Mouse (Mus musculus) lung, adult 2 months (tissue): ENCODE measurements at regions not wholly inside any gene's neighbourhood (a gene's known extent, or its start where the extent isn't known, plus 50 kb on each side); places are given as distances from the start of the nearest gene placed in this dataset.

Experiments
- DNase-seq: peaks from one replicate; pipeline ENCODE4 v3.0.0; 2022
- H3K4me1 ChIP-seq: fragments of 200-500 bp; 2 replicates; pipeline ENCODE4 v1.6.1; 2011; ENCODE audit warnings: low read length; ENCODE audit not compliant: control insufficient read depth, insufficient read depth
- H3K4me3 ChIP-seq: fragments of 200-500 bp; replicated peaks from 2 replicates; pipeline ENCODE3; 2011; ENCODE audit warnings: low read depth, mild to moderate bottlenecking, control low read depth, low read length; ENCODE audit errors: extremely low read depth
- CTCF ChIP-seq: fragments of 200-500 bp; IDR thresholded peaks from 2 replicates; pipeline ENCODE4 v1.5.1; 2011; ENCODE audit warnings: mild to moderate bottlenecking, low read length, control low read depth; ENCODE audit not compliant: insufficient read depth
- POLR2A ChIP-seq: fragments of 200-500 bp; IDR thresholded peaks from 2 replicates; pipeline ENCODE4 v1.6.1; 2011; ENCODE audit warnings: low read depth, mild to moderate bottlenecking, control low read depth, low read length, borderline replicate concordance; ENCODE audit errors: extremely low read depth
- WGBS: fragments of 180-500 bp; shearing (Covaris S2); methylation state at CpG from one replicate; pipeline ENCODE4 v1.1.7; 2018; 5-methylcytosine and 5-hydroxymethylcytosine counted together

DNA sequence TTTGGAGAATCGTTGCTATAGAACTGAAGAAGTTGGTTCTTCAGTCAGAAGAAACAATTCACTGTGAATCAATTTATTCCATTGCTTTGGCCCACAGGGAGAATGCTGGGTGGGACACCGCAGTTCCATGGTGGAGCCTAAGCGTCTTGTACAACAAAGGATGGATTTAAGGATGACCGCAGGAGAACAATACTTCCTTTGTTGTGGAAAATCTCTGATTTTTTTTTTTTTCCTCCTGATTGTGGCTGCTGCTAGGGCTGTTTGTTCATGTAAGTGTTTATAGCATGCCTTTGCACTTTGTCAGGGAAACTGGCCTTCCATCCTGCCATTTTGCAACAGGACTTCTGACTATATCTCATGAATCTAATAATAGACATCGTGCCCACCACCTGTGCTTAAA is 188.3 kb upstream of the Prdm1 start:
- TF ChIP-seq POLR2A = no peak
- no peak for TF ChIP-seq CTCF

GRCm38 (mm10) chr10:44715902-44716301 is 187.6 kb upstream of the Prdm1 start:
- DNase-seq = no peak
- Histone ChIP-seq H3K4me1 (no peaks in the 10 kb centered on the region), H3K4me3 (no peak overlapping the region)
- TF ChIP-seq CTCF (no peak), POLR2A (no peak)

More for the DNA sequence above, 188.3 kb upstream of the Prdm1 start:
- H3K4me1 ChIP-seq = no peaks in the 10 kb centered on the region
- 86% methylated on average over 5 of the region's 5 CpGs for WGBS
- H3K4me3 ChIP-seq = no peak overlapping the region
- DNase-seq = no peak

DNA sequence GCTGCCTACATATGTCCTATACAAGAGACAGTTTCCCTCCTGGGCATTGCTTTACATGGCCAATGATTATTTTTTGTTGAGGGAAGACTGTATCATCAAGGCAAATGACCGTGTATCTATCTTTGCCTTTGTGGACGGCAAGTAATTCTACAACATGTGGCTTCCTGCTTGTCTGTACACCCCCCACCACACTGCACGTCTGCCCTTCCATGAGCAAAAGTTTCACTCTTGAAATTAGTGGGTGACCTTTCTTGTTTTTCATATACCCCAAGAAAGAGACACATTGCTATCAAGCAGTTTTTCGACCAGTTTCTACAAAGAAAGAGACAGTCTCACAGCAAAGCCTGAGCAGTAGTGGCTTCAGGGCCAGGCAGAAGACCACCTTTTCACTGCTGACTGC is 180.5 kb upstream of the Prdm1 start:
- no peak for DNase-seq
- no peak overlapping the region for H3K4me3 ChIP-seq
- 89% methylated on average over 4 of the region's 4 CpGs for WGBS
- no peaks in the 10 kb centered on the region for H3K4me1 ChIP-seq
- no peak for TF ChIP-seq POLR2A
- no peak for TF ChIP-seq CTCF

GRCm38 (mm10) chr10:44704143-44704542 is 175.8 kb upstream of the Prdm1 start:
- Histone ChIP-seq H3K4me3 (no peak overlapping the region), H3K4me1 (no peaks in the 10 kb centered on the region)
- WGBS = 82% methylated on average over 3 of the region's 3 CpGs
- TF ChIP-seq CTCF = no peak
- TF ChIP-seq POLR2A = no peak
- no peak for DNase-seq

DNA sequence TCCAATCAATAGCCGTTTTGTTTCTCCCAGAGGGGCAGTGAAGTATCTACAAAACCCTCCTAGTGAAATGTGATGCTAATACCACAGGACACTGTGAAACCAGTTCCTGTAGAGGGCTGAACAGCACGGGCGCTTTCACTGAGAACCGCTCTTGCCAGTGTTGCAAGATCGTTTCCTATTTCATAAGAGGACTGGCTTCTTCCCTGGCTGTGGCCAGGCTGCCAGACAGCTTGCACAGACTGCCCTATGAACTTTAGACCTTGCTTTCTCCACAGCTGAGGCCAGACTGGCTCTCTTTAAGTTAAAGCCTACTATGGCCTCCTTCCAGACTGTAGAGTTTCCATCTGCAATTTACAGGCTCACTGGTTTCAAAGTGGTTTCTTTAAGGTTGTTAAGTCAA is 173.8 kb upstream of the Prdm1 start:
- no peak overlapping the region for H3K4me3 ChIP-seq
- TF ChIP-seq POLR2A = no peak
- TF ChIP-seq CTCF = no peak
- whole genome bisulfite sequencing = 47% methylated on average over 5 of the region's 5 CpGs

GRCm38 (mm10) chr10:44699988-44700537 is 171.8 kb upstream of the Prdm1 start:
- H3K4me3 ChIP-seq = no peak overlapping the region

More for the DNA sequence above, 173.8 kb upstream of the Prdm1 start:
- peak; percentile 26 for DNase-seq
- 0 out of 2 replicates have a peak, but pooled peaks cover 2% of the 10 kb centered on the region for H3K4me1 ChIP-seq

GRCm38 (mm10) chr10:44697966-44698365 is 169.7 kb upstream of the Prdm1 start:
- TF ChIP-seq POLR2A = no peak
- no peak for TF ChIP-seq CTCF
- H3K4me3 ChIP-seq = no peak overlapping the region
- peaks cover 4% of the 10 kb centered on the region; the same call in 1 of the 2 replicates for H3K4me1 ChIP-seq
- WGBS = 59% methylated on average over 2 of the region's 2 CpGs
- DNase-seq = no peak

More at GRCm38 (mm10) chr10:44699988-44700537, 171.8 kb upstream of the Prdm1 start:
- H3K4me1 ChIP-seq = peaks cover 4% of the 10 kb centered on the region; the same call in 1 of the 2 replicates
- 84% methylated on average over 11 of the region's 11 CpGs for WGBS
- TF ChIP-seq CTCF = no peak
- no peak for TF ChIP-seq POLR2A
- no peak for DNase-seq

- WGBS = 48% methylated on average over 2 of the region's 2 CpGs
- peak; percentile 4 for DNase-seq
- TF ChIP-seq CTCF (no peak), POLR2A (no peak)
Observed at GRCm38 (mm10) chr10:44696973-44697372, 168.7 kb upstream of the Prdm1 start.

GRCm38 (mm10) chr10:44691590-44692327 is 163.5 kb upstream of the Prdm1 start:
- Histone ChIP-seq H3K4me1 (peaks cover under 1% of the 10 kb centered on the region; the same call in 1 of the 2 replicates), H3K4me3 (no peak overlapping the region)
- no peak for DNase-seq
- TF ChIP-seq POLR2A (no peak), CTCF (no peak)
- 63% methylated on average over 15 of the region's 15 CpGs for WGBS

More at GRCm38 (mm10) chr10:44696973-44697372, 168.7 kb upstream of the Prdm1 start:
- H3K4me3 ChIP-seq = no peak overlapping the region
- peaks cover 4% of the 10 kb centered on the region; the same call in 1 of the 2 replicates for H3K4me1 ChIP-seq

- TF ChIP-seq POLR2A (no peak), CTCF (no peak)
- H3K4me1 ChIP-seq = no peaks in the 10 kb centered on the region
- no peak overlapping the region for H3K4me3 ChIP-seq
- no peak for DNase-seq
- WGBS = 86% methylated on average over 3 of the region's 3 CpGs
Observed at GRCm38 (mm10) chr10:44688555-44688954, 160.3 kb upstream of the Prdm1 start.
